Mouse (Mus musculus): ENCODE measurements around the gene Myl6b. TPM values are rescaled to one million over a fixed set of nuclear protein-coding genes. Genes with fewer than 3 reads are reported as not detected.

Gene Myl6b
- total and polyA plus RNA-seq, 3 experiments: 0.39 to 3.9 (median 2.5) TPM

DNA sequence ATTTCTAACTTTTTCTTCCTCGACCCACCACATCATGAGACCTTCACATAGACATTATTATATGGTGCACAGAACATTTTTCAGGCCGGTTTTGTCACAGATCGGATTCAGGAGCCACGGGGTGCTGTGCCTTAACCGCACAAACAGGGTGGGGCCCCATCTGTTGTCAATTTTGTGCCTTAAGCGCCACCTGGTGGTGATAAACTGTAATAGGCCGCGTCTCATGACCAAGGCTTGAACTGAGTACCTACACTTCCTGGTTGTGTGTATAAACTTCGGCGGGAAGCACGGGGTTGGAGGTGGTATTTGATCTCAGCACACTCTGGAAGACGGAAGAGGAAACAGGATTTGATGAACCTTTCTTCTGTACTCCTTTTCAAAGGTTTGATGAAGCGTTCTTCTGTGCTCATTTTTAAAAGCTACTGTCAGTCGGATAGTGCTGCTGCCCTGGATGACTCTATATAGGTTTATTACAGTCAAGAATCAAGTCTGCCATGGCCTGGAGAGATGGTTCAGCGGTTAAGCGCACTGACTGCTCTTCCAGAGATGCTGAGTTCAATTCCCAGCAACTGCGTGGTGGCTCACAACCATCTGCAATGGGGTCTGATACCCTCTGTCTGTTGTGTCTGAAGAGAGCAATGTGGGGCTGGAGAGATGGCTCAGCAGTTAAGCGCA, 37.9 kb upstream of the Myl6b start:
- Histone ChIP-seq H3K4me3 (replicated peaks in 1 of 3; ENCODE audit: low read depth in 2 of 3, low read length in 2 of 3, poor library complexity in 1 of 3) (peak overlapping the region; percentile 26 to 47 (median 43)), H3K4me1 (ENCODE audit: control insufficient read depth in 1 of 2, insufficient read depth in 2 of 2) (peaks cover 3 to 16% of the 10 kb centered on the region in 2 experiments; a peak in 2 of 4 replicates), H3K79me2 (replicated peaks; ENCODE audit: control insufficient read depth, extremely low read depth, insufficient read depth, poor library complexity, severe bottlenecking) (no peaks in the 10 kb centered on the region), H3K9me3 (replicated peaks; ENCODE audit: low read length) (no peaks in the 10 kb centered on the region), H3K27me3 (replicated peaks) (no peaks in the 10 kb centered on the region), H3K27ac (ENCODE audit: insufficient read depth, low read depth) (peak overlapping the region; percentile 55; the same call in 1 of the 2 replicates), H3K9ac (ENCODE audit: insufficient read depth, low read depth) (peak overlapping the region; percentile 78), H3K4me2 (ENCODE audit: insufficient read depth, low read depth, poor library complexity, severe bottlenecking) (peak overlapping the region; percentile 88), H3K36me3 (replicated peaks in 1 of 2; ENCODE audit: control insufficient read depth in 1 of 2, insufficient read depth in 1 of 2, low read length in 1 of 2) (peaks cover 4 to 6% of the 10 kb centered on the region in 2 experiments)
- peak; percentile 98 for DNase-seq (ENCODE audit: extremely low read depth)
- TF ChIP-seq NELFE (IDR thresholded peaks at IDR 0.05; ENCODE audit: low read depth, low read length): peak; percentile 84
- no peak; the same call in 1 of the 2 replicates for TF ChIP-seq MAFK (IDR thresholded peaks at IDR 0.05; ENCODE audit: insufficient replicate concordance, low read length)
- TF ChIP-seq ETS1 (conservative IDR thresholded peaks at IDR 0.05; ENCODE audit: low read depth, low read length): peak; percentile 29
- peak; percentile 47; the same call in 1 of the 2 replicates for TF ChIP-seq ZNF384 (IDR thresholded peaks at IDR 0.05; ENCODE audit: low read depth, low read length)
- peak; percentile 48; the same call in 1 of the 2 replicates for TF ChIP-seq MEF2A (IDR thresholded peaks at IDR 0.05; ENCODE audit: borderline replicate concordance, low read depth, low read length)
- peak; percentile 52 for TF ChIP-seq ZMIZ1 (IDR thresholded peaks at IDR 0.05; ENCODE audit: low read depth, low read length)
- TF ChIP-seq NRF1 (IDR thresholded peaks at IDR 0.05; ENCODE audit: low read depth, low read length): no peak
- TF ChIP-seq MYC (IDR thresholded peaks at IDR 0.05; ENCODE audit: low read depth, low read length): peak; percentile 85
- TF ChIP-seq ZC3H11A (IDR thresholded peaks at IDR 0.05; ENCODE audit: low read depth, low read length): peak; percentile 27; the same call in 1 of the 2 replicates
- TF ChIP-seq JUN (IDR thresholded peaks at IDR 0.05; ENCODE audit: insufficient read depth, low read depth, low read length): no peak
- peak; percentile 95 for TF ChIP-seq SIN3A (IDR thresholded peaks at IDR 0.05; ENCODE audit: low read length)
- peak; percentile 32; the same call in 1 of the 2 replicates for TF ChIP-seq EP300 (IDR thresholded peaks at IDR 0.05; ENCODE audit: low read length)
- TF ChIP-seq CTCF (conservative IDR thresholded peaks at IDR 0.05 in 1 of 2, IDR thresholded peaks at IDR 0.05 in 1 of 2; ENCODE audit: low read depth in 2 of 2, low read length in 2 of 2): peak; percentile 71 to 98
- peak; percentile 33; the same call in 1 of the 2 replicates for TF ChIP-seq CHD2 (IDR thresholded peaks at IDR 0.05; ENCODE audit: low read length)
- no peak for TF ChIP-seq JUND (conservative IDR thresholded peaks at IDR 0.05; ENCODE audit: low read depth, low read length)
- no peak for TF ChIP-seq PAX5 (IDR thresholded peaks at IDR 0.05; ENCODE audit: low read length)
- peak; percentile 28; the same call in 1 of the 2 replicates for TF ChIP-seq USF1 (IDR thresholded peaks at IDR 0.05; ENCODE audit: low read depth, low read length)
- peak; percentile 92; the same call in 1 of the 2 replicates for TF ChIP-seq E2F4 (IDR thresholded peaks at IDR 0.05; ENCODE audit: insufficient replicate concordance, low read depth, low read length)
- peak; percentile 91 for TF ChIP-seq SMC3 (IDR thresholded peaks at IDR 0.05; ENCODE audit: low read depth, low read length)
- peak; percentile 83 for TF ChIP-seq TCF12 (IDR thresholded peaks at IDR 0.05; ENCODE audit: low read depth, low read length)
- no peak for TF ChIP-seq ZKSCAN1 (IDR thresholded peaks at IDR 0.05; ENCODE audit: borderline replicate concordance, low read depth, low read length)
- 0 out of 2 replicates have a peak, but pooled peaks have one; percentile 46 for TF ChIP-seq POLR2AphosphoS2 (IDR thresholded peaks at IDR 0.05; ENCODE audit: low read depth, low read length)
- TF ChIP-seq POLR2A (IDR thresholded peaks at IDR 0.05; ENCODE audit: low read depth, low read length): peak; percentile 69
- TF ChIP-seq USF2 (conservative IDR thresholded peaks at IDR 0.05; ENCODE audit: low read depth, low read length): no peak
- peak; percentile 42; the same call in 1 of the 2 replicates for TF ChIP-seq BHLHE40 (IDR thresholded peaks at IDR 0.05; ENCODE audit: low read depth, low read length)
- TF ChIP-seq TBP (conservative IDR thresholded peaks at IDR 0.05; ENCODE audit: low read depth, low read length): peak; percentile 13; the same call in 1 of the 2 replicates
- TF ChIP-seq MAX (IDR thresholded peaks at IDR 0.05; ENCODE audit: low read length): peak; percentile 86
- TF ChIP-seq MXI1 (IDR thresholded peaks at IDR 0.05; ENCODE audit: low read depth, low read length): peak; percentile 78; the same call in 1 of the 2 replicates
- TF ChIP-seq RCOR1 (conservative IDR thresholded peaks at IDR 0.05; ENCODE audit: low read depth, low read length): no peak
- TF ChIP-seq RAD21 (IDR thresholded peaks at IDR 0.05; ENCODE audit: low read depth, low read length): peak; percentile 93
- TF ChIP-seq HCFC1 (IDR thresholded peaks at IDR 0.05; ENCODE audit: low read depth, low read length): peak; percentile 58
- TF ChIP-seq CHD1 (IDR thresholded peaks at IDR 0.05; ENCODE audit: low read depth, low read length): no peak
- peak; percentile 97 for TF ChIP-seq MAZ (IDR thresholded peaks at IDR 0.05; ENCODE audit: low read depth, low read length)
- no peak for TF ChIP-seq GABPA (IDR thresholded peaks at IDR 0.05; ENCODE audit: insufficient replicate concordance, low read depth, low read length)
- no peak for TF ChIP-seq UBTF (IDR thresholded peaks at IDR 0.05; ENCODE audit: low read depth, low read length)
- TF ChIP-seq IRF4 (IDR thresholded peaks at IDR 0.05; ENCODE audit: low read depth, low read length): peak; percentile 79
- TF ChIP-seq KAT2A (IDR thresholded peaks at IDR 0.05; ENCODE audit: insufficient replicate concordance, low read length): no peak
- TF ChIP-seq ELF1 (IDR thresholded peaks at IDR 0.05; ENCODE audit: low read depth, low read length): peak; percentile 95
- dilution Hi-C loops (cut with MboI; ENCODE audit: extremely low pct_ligation_motif_present, extremely low pct_unique_long_range_greater_than_20kb, low sequenced_read_pairs): no loop called here
- in situ Hi-C loops (cut with MboI; ENCODE audit: low pct_ligation_motif_present, low pct_unique_long_range_greater_than_20kb, low sequenced_read_pairs): no loop called here

Measured in CH12.LX (cell line).